Mouse (Mus musculus) cerebellum, adult 2 months (tissue): ENCODE data around the gene Marveld2.

Experiments used
- CTCF ChIP-seq: fragments of 200-500 bp; IDR thresholded peaks from 2 replicates; pipeline ENCODE4 v1.5.1; 2011; ENCODE audit warnings: low read depth, mild to moderate bottlenecking, control low read depth, low read length, moderate library complexity, borderline replicate concordance; ENCODE audit not compliant: insufficient read depth
- POLR2A ChIP-seq: fragments of 200-500 bp; IDR thresholded peaks from 2 replicates; pipeline ENCODE4 v1.6.1; 2011; ENCODE audit warnings: low read length, control low read depth, borderline replicate concordance; ENCODE audit not compliant: insufficient read depth

DNA sequence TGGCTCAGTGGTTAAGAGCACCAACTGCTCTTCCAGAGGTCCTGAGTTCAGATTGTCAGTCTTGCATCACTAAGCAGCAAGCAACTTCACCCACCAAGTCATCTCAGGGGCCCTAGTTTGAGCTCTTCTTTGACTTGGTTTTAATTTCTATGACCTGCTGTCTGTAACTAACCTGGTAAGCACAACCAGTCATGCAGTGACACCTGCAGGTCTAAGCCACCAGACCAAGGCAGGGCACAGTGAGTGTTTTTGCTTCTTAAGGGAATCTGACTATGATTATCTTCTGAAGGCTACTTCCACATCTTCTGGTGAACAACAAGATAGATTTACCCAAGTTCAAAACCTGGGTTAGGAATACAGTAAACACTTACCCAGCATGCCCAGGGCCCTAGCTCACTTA lies 36.8 kb downstream of the Marveld2 start:
- TF ChIP-seq POLR2A, result no peak
- TF ChIP-seq CTCF, result peak; percentile 32; the same call in 1 of the 2 replicates
